Mouse (Mus musculus): ENCODE results near the gene Nsun3.
"Not testable (repeated sequence)": the region's sequence is repeated elsewhere in the genome, so short reads cannot be mapped to it uniquely, and the experiment has no call there.

The Nsun3 gene

GRCm38 (mm10) chr16:62753079-62753478, 33.5 kb downstream of the Nsun3 start:
- no peak for DNase-seq (ENCODE audit: low spot score)

- DNase-seq (ENCODE audit: low spot score) = peak; percentile 9
Observed at GRCm38 (mm10) chr16:62745875-62746274, 40.7 kb downstream of the Nsun3 start.

- DNase-seq (ENCODE audit: low spot score) = no peak
Observed at GRCm38 (mm10) chr16:62734359-62734758, 52.3 kb downstream of the Nsun3 start.

- DNase-seq (ENCODE audit: low spot score) = no peak
Observed at GRCm38 (mm10) chr16:62730291-62730690, 56.3 kb downstream of the Nsun3 start.

- no peak for DNase-seq (ENCODE audit: low spot score)
Observed at GRCm38 (mm10) chr16:62729846-62730245, 56.8 kb downstream of the Nsun3 start.

GRCm38 (mm10) chr16:62718255-62718654, 68.4 kb downstream of the Nsun3 start:
- DNase-seq (ENCODE audit: low spot score) = not testable (repeated sequence)

- DNase-seq (ENCODE audit: low spot score) = peak; percentile 58
Observed at GRCm38 (mm10) chr16:62690436-62690835, 96.2 kb downstream of the Nsun3 start.

- no peak for DNase-seq (ENCODE audit: low spot score)
Observed at GRCm38 (mm10) chr16:62686073-62686472, 100.5 kb downstream of the Nsun3 start.

- DNase-seq (ENCODE audit: low spot score) = no peak
Observed at GRCm38 (mm10) chr16:62685494-62685893, 101.1 kb downstream of the Nsun3 start.
